Mouse (Mus musculus) splenic B cell, adult 2 months (primary cell): ENCODE measurements around the gene Efhc2.

Experiments used
- DNase-seq: peaks from one replicate; pipeline ENCODE4 v3.0.0-alpha.2; 2011; ENCODE audit warnings: low read depth, low spot score
- H3K27me3 ChIP-seq: 2 replicates; pipeline ENCODE4 v1.6.1; 2012; ENCODE audit warnings: mild to moderate bottlenecking, low read length, moderate library complexity, mixed read lengths; ENCODE audit not compliant: control insufficient read depth, poor library complexity, insufficient read depth, severe bottlenecking
- H3K36me3 ChIP-seq: 2 replicates; pipeline ENCODE4 v1.6.1; 2012; ENCODE audit warnings: mild to moderate bottlenecking, low read length, moderate library complexity, mixed read lengths; ENCODE audit not compliant: control insufficient read depth, poor library complexity, insufficient read depth, severe bottlenecking

The Efhc2 gene

GRCm38 (mm10) chrX:17319126-17319583, at the start of gene Efhc2:
Gene Efhc2 (minus strand): TSS chrX:17319368.
- Histone ChIP-seq H3K36me3 (no peaks in the 10 kb centered on the region), H3K27me3 (no peaks in the 10 kb centered on the region)
- DNase-seq, result peak; percentile 2

- peak; percentile 20 for DNase-seq
- Histone ChIP-seq H3K27me3 (no peaks in the 10 kb centered on the region), H3K36me3 (no peaks in the 10 kb centered on the region)
Measured at GRCm38 (mm10) chrX:17365114-17365513, 45.9 kb upstream of the Efhc2 start.

- DNase-seq, result no peak
- H3K36me3 ChIP-seq, result no peaks in the 10 kb centered on the region
- no peaks in the 10 kb centered on the region for H3K27me3 ChIP-seq
Measured at GRCm38 (mm10) chrX:17300349-17300880, 18.8 kb downstream of the Efhc2 start.

GRCm38 (mm10) chrX:17283899-17284298, 35.3 kb downstream of the Efhc2 start:
- DNase-seq, result no peak
- no peaks in the 10 kb centered on the region for H3K27me3 ChIP-seq
- no peaks in the 10 kb centered on the region for H3K36me3 ChIP-seq

GRCm38 (mm10) chrX:17225141-17225540, 94.0 kb downstream of the Efhc2 start:
- no peaks in the 10 kb centered on the region for H3K27me3 ChIP-seq
- H3K36me3 ChIP-seq, result no peaks in the 10 kb centered on the region
- DNase-seq, result no peak

- DNase-seq, result no peak
- no peaks in the 10 kb centered on the region for H3K27me3 ChIP-seq
- H3K36me3 ChIP-seq, result no peaks in the 10 kb centered on the region
Measured at GRCm38 (mm10) chrX:17217451-17217850, 101.7 kb downstream of the Efhc2 start.

- DNase-seq, result no peak
- no peaks in the 10 kb centered on the region for H3K36me3 ChIP-seq
Measured at GRCm38 (mm10) chrX:17213515-17213914, 105.7 kb downstream of the Efhc2 start.

GRCm38 (mm10) chrX:17175748-17176147, 143.4 kb downstream of the Efhc2 start:
- H3K27me3 ChIP-seq, result no peaks in the 10 kb centered on the region
- DNase-seq, result no peak
- no peaks in the 10 kb centered on the region for H3K36me3 ChIP-seq

More at GRCm38 (mm10) chrX:17213515-17213914, 105.7 kb downstream of the Efhc2 start:
- H3K27me3 ChIP-seq, result no peaks in the 10 kb centered on the region

GRCm38 (mm10) chrX:17165638-17166037, 153.5 kb downstream of the Efhc2 start:
- H3K36me3 ChIP-seq, result no peaks in the 10 kb centered on the region
- DNase-seq, result peak; percentile 0

More at GRCm38 (mm10) chrX:17165638-17166037, 153.5 kb downstream of the Efhc2 start:
- H3K27me3 ChIP-seq, result no peaks in the 10 kb centered on the region
